Mouse (Mus musculus): Measurements from ENCODE around the gene Arhgap30.

The Arhgap30 gene

DNA sequence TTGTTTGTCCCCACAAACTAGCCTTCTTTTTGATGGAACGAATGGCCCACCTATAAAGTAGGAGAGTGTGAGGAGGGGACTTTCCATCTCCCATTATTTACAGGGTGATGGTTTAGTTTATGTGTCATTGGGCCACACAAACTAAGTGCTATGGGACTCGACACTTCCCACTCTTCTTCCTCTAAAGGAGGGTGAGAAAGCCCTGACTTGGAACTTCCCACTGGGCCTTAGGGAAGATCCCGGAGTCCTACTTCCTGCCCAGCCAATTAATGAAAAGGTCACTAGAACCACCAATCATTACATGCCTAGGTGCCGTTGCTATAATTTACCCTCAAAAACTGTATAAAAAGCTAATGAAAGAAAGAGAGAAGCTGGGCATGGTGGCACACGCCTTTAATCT, 43.4 kb downstream of the Arhgap30 start:
- no peak for DNase-seq (ENCODE audit: low spot score in 2 of 2)

GRCm38 (mm10) chr1:171435288-171435814, 46.6 kb downstream of the Arhgap30 start:
- no peak for DNase-seq (ENCODE audit: low spot score in 2 of 2)

DNA sequence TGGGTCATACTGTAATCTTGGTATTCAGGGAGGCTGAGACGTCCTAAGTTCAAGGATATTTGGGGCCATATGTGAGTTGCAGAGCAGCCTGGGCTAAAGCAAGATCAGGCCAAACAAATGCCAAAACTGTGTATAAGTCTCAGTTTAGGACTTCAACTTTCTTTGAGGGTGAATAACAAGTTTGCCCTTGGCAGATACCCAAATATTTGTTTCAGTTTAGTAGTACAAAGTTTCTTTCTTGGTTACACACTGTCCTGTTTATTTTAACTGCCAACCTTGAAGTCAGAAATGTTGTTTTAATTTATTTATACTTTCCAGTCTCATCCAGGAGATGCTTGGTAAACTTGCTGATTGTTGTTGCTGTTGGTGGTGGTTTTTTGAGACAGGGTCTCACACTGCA, 47.2 kb downstream of the Arhgap30 start:
- DNase-seq (ENCODE audit: low spot score in 2 of 2) = no peak

DNA sequence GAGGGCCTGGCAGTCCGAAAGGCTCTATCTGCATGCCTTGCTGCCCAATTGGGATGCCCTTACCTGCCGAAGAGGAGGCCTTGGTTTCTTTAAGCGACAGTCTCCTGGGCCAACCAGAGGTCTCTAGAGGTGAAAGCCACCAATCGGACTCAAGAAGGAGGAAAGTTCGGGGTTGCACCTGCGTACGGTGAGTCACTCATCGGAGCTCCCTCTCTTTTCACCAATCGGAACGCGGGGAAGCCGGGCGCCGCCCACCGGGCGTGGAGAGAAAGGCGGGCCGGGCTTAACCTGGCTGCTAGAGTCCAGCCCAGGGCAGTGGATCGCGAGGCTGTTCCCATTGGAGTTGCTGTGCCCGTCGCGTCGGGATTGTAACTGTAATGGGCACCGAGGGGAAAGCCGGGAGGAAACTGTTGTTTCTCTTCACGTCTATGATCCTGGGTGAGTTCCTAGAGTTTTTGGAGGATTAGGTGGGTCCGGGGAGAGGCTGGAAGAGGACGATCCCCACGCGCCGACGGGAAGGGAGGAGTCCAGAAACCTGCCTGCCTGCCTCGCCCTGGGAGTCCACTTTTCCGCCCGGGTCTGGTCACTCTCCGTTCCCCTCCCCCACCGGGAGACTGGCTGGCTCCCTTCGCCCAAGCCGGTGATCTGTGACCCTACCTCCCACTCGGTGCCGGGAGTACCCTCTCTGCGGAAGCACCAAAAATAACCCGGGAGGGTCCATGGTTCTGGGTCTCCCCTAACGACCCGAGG, 48.7 kb downstream of the Arhgap30 start, which contains the start of gene F11r:
Gene F11r (plus strand): TSS at position 272 of the 750 bp plus-strand sequence.
- peak in 1 of 2 experiments; percentile 14 for DNase-seq (ENCODE audit: low spot score in 2 of 2)

- DNase-seq (ENCODE audit: low spot score in 2 of 2) = no peak
Observed at GRCm38 (mm10) chr1:171438014-171438670, 49.4 kb downstream of the Arhgap30 start.

DNA sequence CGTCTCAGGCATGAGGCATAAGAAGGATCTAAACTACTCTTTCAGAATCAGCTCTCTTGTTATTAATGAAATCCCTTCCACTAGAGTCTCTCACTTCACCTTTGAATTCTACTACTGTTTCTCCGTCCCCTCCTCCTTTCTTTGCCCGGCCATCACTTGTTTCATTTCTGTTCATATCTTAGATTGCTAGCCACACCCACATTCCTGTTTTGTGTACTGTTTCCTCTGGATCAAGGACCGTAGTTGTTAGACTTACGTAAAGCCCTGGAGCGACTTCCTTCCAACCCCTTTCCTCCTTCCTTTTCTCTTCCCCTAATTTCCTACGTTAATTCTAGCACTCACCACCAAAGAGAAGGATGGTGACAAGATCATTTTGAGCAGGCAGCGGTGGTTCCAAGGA, 50.3 kb downstream of the Arhgap30 start:
- DNase-seq (ENCODE audit: low spot score in 2 of 2) = no peak

- DNase-seq (ENCODE audit: low spot score in 2 of 2) = no peak
Observed at GRCm38 (mm10) chr1:171440025-171440725, 51.4 kb downstream of the Arhgap30 start.

DNA sequence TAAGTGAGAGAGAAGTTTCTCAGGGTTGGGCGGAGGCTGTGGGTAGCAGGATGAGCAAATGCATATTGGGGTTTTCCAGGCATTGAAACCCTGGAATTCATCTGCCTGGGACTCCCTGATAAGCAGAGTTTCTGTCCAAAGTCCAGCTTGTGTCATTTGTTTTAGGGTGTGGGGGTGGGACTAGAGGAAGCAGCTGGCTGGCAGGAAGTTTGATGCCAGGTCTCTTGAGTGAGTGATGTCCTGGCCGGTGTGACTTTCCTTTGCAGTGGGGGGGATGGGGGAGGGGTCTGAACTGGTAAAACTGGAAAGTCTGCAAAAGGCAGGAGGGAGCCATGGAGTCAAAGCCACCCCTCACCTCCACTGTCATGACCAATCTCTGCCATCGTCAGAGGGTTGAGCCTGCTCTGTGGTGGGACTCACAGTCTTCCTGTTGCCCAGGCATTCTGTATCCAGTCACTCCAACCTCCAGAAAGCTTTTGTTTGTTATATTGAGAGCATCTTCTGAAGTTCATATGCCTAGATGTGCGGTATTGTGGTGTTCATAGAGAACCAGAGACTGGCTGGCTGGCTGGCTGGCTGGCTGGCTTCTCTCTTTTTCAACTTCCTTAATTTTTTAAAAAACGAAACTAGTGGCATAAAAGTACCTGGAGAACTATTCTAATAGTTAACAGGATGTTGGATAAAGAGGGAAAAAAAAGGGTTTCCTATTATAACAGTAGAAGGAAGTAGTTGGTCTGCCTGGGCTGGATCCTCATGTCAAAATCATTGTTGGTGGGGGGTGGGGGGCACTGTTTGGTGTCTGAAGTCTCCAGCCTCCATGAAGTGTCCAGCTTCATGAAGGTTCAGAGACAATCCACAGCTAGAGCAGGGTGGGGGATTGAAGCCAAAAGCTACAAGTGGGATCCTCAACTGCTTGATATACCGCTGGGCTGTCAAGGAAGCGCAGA, 53.0 kb downstream of the Arhgap30 start:
- DNase-seq (ENCODE audit: low spot score in 2 of 2) = no peak

- no peak for DNase-seq (ENCODE audit: low spot score in 2 of 2)
Observed at GRCm38 (mm10) chr1:171442413-171442760, 53.6 kb downstream of the Arhgap30 start.

DNA sequence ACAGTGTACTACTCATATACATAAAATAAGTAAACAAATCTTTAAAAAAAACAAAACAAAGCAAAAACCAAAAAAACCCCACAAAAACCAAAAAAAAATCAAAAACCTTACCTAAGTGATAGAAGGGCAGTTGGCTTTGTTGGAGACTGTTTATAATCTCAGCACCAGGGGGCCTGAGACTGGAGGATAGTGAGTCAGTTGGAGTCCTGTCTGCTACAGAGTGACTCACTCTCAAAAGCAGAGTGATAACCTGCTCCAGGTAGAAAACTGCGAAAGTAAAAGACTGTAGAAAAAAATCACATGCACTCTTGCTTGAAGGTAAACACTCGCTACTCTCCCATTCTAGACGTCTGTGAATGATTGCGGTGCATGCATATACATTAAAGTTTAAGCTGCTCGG, 56.3 kb downstream of the Arhgap30 start:
- DNase-seq (ENCODE audit: low spot score in 2 of 2) = no peak

GRCm38 (mm10) chr1:171446854-171447253, 58.1 kb downstream of the Arhgap30 start:
- DNase-seq (ENCODE audit: low spot score in 2 of 2) = no peak

DNA sequence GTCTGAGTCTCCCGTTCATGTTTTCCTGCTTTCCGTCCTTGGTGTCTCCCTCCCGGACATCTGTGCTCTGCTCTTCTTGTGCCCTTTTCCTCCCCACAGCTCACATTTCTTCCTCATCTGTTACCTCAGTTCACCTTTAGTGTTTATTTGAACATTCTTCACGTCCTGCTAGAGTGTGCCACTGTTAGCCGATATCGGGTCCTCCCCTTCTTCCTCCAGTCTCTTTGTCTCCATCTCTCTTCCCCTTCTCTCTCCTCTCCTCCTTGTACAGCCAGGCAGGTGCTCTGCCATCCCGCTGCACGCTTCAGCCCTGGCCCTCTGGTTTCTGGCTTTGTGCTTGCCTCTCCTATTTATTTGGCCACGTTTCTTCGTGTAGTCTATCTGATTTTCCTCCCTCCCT, 58.9 kb downstream of the Arhgap30 start:
- DNase-seq (ENCODE audit: low spot score in 2 of 2) = no peak

DNA sequence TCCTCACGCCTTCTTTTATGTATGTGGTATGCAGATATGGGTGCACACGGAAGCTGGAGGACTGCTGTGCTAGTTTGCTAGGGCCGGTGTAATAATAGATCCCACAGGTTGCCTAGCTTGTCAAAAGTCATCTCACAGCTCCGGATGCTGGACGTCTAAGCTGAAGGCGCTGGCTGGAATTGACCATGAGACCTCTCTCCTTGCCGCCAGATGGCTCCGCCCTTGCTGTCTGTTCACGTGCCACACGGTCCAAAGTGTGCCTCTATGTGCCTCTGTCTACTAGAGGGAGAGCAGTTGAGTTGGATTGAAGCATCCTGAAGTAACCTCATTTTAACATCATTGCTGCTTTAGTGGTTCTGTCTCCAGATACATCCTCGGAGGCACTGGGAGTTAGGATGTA, 61.3 kb downstream of the Arhgap30 start:
- no peak for DNase-seq (ENCODE audit: low spot score in 2 of 2)

GRCm38 (mm10) chr1:171451001-171451400, 62.2 kb downstream of the Arhgap30 start:
- no peak for DNase-seq (ENCODE audit: low spot score in 2 of 2)

- no peak for DNase-seq (ENCODE audit: low spot score in 2 of 2)
Observed at GRCm38 (mm10) chr1:171452522-171452921, 63.8 kb downstream of the Arhgap30 start.

DNA sequence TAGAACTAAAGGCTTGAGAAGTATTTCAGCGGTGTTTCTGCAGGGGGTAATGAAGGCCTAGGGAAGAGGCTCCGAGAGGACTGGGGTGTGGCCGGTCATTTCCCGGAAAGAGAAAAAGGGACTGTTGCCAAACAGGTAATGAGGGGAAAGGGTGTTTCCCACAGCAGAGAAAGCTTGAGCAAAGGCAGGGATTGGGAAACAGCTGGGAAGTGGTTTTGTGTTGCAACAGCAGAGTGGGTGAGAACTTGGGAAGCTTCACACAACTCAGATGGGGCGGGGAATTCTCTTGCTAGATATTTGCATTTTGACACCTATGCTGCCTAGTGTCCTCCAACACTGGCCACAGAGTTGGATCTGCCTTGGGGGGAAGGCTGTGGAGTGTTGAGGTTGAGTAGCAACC, 64.2 kb downstream of the Arhgap30 start:
- DNase-seq (ENCODE audit: low spot score in 2 of 2) = no peak

GRCm38 (mm10) chr1:171454926-171455325, 66.2 kb downstream of the Arhgap30 start:
- DNase-seq (ENCODE audit: low spot score in 2 of 2) = no peak

DNA sequence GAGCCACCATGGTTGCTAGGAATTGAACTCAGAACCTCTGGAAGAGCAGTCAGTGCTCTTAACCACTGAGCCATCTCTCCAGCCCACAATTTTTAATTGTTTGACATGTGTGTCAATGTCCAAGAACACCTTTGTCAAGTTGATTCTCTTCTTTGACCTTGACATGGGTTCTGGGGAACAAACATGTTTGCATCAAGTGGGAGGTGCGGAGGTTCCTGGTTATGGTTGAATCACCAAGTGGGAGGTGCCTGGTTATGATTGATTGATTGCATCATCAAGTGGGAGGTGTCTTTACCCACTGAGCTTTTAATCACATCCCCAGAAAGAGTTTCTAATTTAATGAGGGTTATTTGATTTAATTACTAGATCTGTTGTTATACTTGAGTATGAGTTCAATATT, 68.8 kb downstream of the Arhgap30 start:
- DNase-seq (ENCODE audit: low spot score in 2 of 2) = no peak

GRCm38 (mm10) chr1:171459791-171460190, 71.0 kb downstream of the Arhgap30 start:
- DNase-seq (ENCODE audit: low spot score in 2 of 2) = no peak
